Mouse (Mus musculus) CH12.LX (cell line): ENCODE measurements at regions not wholly inside any gene's neighbourhood (a gene's known extent, or its start where the extent isn't known, plus 50 kb on each side); places are given as distances from the start of the nearest gene placed in this dataset.

Experiments
- CTCF ChIP-seq, 2 experiments: IDR thresholded peaks in 1 of 2; conservative IDR thresholded peaks in 1 of 2; 2 replicates each; pipeline ENCODE4 v1.5.1; 2011 to 2012; ENCODE audit warnings: low read depth in 2 of 2, low read length in 2 of 2, improper control_type of control experiment in 1 of 2, inconsistent platforms in 1 of 2, mild to moderate bottlenecking in 1 of 2, moderate library complexity in 1 of 2
- EP300 ChIP-seq: IDR thresholded peaks from 2 replicates; pipeline ENCODE4 v1.6.1; 2011; ENCODE audit warnings: low read length, improper control_type of control experiment
- MAX ChIP-seq: IDR thresholded peaks from 2 replicates; pipeline ENCODE4 v1.6.1; 2011; ENCODE audit warnings: low read length, improper control_type of control experiment
- MAZ ChIP-seq: IDR thresholded peaks from 2 replicates; pipeline ENCODE4 v1.6.1; 2012; ENCODE audit warnings: low read depth, mild to moderate bottlenecking, inconsistent platforms, low read length, improper control_type of control experiment, moderate library complexity
- POLR2A ChIP-seq: IDR thresholded peaks from 2 replicates; pipeline ENCODE4 v1.6.1; 2011; ENCODE audit warnings: low read depth, mild to moderate bottlenecking, improper control_type of control experiment, low read length
- TBP ChIP-seq: conservative IDR thresholded peaks from 2 replicates; pipeline ENCODE4 v1.6.1; 2011; ENCODE audit warnings: low read depth, low read length, improper control_type of control experiment
- UBTF ChIP-seq: IDR thresholded peaks from 2 replicates; pipeline ENCODE4 v1.6.1; 2012; ENCODE audit warnings: low read depth, mild to moderate bottlenecking, inconsistent platforms, low read length, improper control_type of control experiment, moderate library complexity

DNA sequence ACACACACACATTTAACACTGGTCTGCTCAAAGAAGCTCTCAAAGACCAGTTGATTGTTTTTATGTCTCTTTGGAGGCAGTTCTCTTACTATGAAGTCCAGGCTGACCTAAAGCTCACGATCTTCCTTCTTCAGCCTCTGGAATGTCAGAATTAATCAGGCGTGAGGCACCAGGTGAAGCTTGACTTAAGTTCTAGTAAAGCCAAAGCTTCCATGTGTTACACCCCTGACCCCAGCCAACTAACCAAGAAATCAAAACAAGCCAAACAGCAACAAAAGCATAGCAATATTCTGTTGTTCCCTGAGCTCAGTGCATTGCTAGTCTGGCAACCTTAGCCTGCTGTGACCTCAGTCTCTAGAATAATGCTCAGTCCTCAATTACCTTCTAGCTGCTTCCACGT, 120.0 kb upstream of the Ptbp2 start:
- TF ChIP-seq TBP, result no peak
- no peak for TF ChIP-seq CTCF (conservative IDR thresholded peaks at IDR 0.05 in 1 of 2, IDR thresholded peaks at IDR 0.05 in 1 of 2; ENCODE audit: low read depth in 2 of 2, low read length in 2 of 2)
- no peak for TF ChIP-seq UBTF
- no peak for TF ChIP-seq POLR2A
- TF ChIP-seq MAZ, result no peak
- TF ChIP-seq MAX, result no peak
- TF ChIP-seq EP300, result no peak
